Mouse (Mus musculus) small intestine, adult 2 months (tissue): Measurements from ENCODE around the gene Cd200r2. TPM values are rescaled to one million over a fixed set of nuclear protein-coding genes. Genes with fewer than 3 reads are reported as not detected.

Experiments used
- H3K27ac ChIP-seq: fragments of 200-500 bp; 2 replicates; pipeline ENCODE4 v1.5.1; 2012; ENCODE audit warnings: low read depth, low read length, control low read depth, inconsistent platforms; ENCODE audit not compliant: insufficient read depth
- H3K27me3 ChIP-seq: fragments of 200-500 bp; 2 replicates; pipeline ENCODE4 v1.6.1; 2012; ENCODE audit warnings: mild to moderate bottlenecking, moderate library complexity, low read length, inconsistent platforms; ENCODE audit not compliant: control insufficient read depth, insufficient read depth
- H3K36me3 ChIP-seq: fragments of 200-500 bp; 2 replicates; pipeline ENCODE4 v1.6.1; 2012; ENCODE audit warnings: mild to moderate bottlenecking, low read length, control low read depth, inconsistent platforms; ENCODE audit not compliant: control insufficient read depth, insufficient read depth
- H3K4me1 ChIP-seq: fragments of 200-500 bp; 2 replicates; pipeline ENCODE4 v1.6.1; 2012; ENCODE audit warnings: low read length, inconsistent platforms, mixed read lengths; ENCODE audit not compliant: control insufficient read depth, insufficient read depth, insufficient read length
- H3K4me3 ChIP-seq: fragments of 200-500 bp; 2 replicates; pipeline ENCODE4 v1.5.1; 2012; ENCODE audit warnings: low read depth, mild to moderate bottlenecking, control low read depth, inconsistent platforms, low read length, moderate library complexity
- CTCF ChIP-seq: fragments of 200-500 bp; IDR thresholded peaks from 2 replicates; pipeline ENCODE4 v1.5.1; 2012; ENCODE audit warnings: low read depth, mild to moderate bottlenecking, control low read depth, inconsistent platforms, low read length, moderate library complexity, mixed read lengths; ENCODE audit not compliant: insufficient replicate concordance, insufficient read length; ENCODE audit errors: extremely low read depth
- POLR2A ChIP-seq: fragments of 200-500 bp; IDR thresholded peaks from 2 replicates; pipeline ENCODE4 v1.6.1; 2012; ENCODE audit warnings: low read depth, mild to moderate bottlenecking, control low read depth, inconsistent platforms, low read length, moderate library complexity
- WGBS: fragments of 180-500 bp; shearing (Covaris S2); methylation state at CpG from one replicate; pipeline ENCODE4 v1.1.7; 2018; 5-methylcytosine and 5-hydroxymethylcytosine counted together
- polyA plus RNA-seq: library from polyadenylated mRNA; depleted of rRNA; stranded (reverse); fragments of >200 nt; gene quantifications from 2 replicates; pipeline ENCODE4 v1.2.3, GENCODE M21; 2012

Gene Cd200r2
- polyA plus RNA-seq, 1 experiment = 0.14 TPM

DNA sequence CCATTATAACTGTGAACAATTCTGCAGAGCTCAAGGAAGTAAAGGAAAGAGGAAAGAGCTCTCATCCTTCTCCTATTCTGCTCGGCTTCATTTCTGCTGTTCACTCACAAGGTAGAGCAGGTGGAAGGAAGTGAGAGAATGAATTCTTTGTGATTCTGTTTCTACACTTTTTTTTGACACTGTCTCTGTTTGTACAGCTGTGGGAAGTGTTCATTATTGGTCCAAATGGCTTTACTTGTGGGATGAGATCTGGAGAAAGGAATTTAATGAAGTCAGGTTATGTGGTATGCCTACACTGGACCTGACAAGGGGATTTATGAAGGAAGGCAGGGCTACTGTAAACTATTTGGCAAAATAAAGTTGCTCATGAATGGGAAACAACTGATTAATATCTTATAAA is 23.9 kb downstream of the Cd200r2 start:
- H3K27me3 ChIP-seq = no peaks in the 10 kb centered on the region
- no peaks in the 10 kb centered on the region for H3K4me1 ChIP-seq
- no peak overlapping the region for H3K27ac ChIP-seq
- no peak for TF ChIP-seq CTCF
- no peak for TF ChIP-seq POLR2A
- WGBS = 25% methylated on average over 1 of the region's 1 CpGs
- no peak overlapping the region for H3K4me3 ChIP-seq
- no peaks in the 10 kb centered on the region for H3K36me3 ChIP-seq

DNA sequence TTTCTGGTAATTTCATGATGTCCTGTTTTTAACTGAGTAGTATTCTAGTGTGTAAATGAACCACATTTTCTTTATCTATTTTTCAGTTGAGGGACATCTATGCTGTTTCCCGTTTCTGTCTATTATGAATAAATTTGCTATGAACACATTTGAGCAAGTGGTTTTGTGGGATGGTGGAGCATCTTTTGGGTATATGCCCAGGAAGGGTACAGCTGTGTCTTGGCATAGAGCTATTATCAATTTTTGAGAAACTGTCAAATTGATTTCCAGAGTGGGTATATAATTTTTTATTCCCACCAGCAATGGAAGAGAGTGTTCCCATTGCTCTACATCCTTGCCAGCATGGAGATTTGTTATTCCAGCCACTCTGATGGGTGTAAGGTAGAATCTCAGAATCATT is 65.1 kb downstream of the Cd200r2 start:
- Histone ChIP-seq H3K4me3 (no peak overlapping the region), H3K27ac (no peak overlapping the region), H3K4me1 (no peaks in the 10 kb centered on the region), H3K36me3 (no peaks in the 10 kb centered on the region), H3K27me3 (no peaks in the 10 kb centered on the region)
- WGBS = 84% methylated on average over 1 of the region's 1 CpGs
- TF ChIP-seq CTCF = no peak
- TF ChIP-seq POLR2A = no peak

DNA sequence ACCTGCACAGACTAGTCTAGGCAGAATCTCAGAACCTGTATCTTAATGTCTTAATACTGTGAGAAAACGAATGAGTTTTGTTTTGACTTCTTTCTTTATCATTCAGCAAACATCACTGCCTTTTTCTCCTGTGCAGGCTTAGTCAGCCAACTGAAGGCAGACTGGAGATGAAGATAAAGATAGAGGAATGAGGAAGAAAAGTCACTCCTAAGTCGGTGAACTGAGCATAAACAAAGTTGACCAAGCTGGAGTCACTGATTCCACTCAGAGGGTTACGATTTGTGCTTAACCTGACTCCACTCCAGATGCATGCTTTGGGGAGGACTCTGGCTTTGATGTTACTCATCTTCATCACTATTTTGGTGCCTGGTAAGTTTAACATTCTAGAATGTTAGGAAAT is 76.6 kb downstream of the Cd200r2 start, which contains the start of gene Cd200r3:
Gene Cd200r3 (plus strand): TSS at position 211 of the 400 bp plus-strand sequence.
- H3K4me1 ChIP-seq = no peaks in the 10 kb centered on the region
- no peak within 1 kb of the TSS for H3K27ac ChIP-seq
- TF ChIP-seq CTCF (no peak), POLR2A (no peak)
- 35% methylated on average over 3 of the region's 3 CpGs for WGBS
- H3K36me3 ChIP-seq = no peaks in the 10 kb centered on the region
- no peaks in the 10 kb centered on the region for H3K27me3 ChIP-seq
- no peak within 1 kb of the TSS for H3K4me3 ChIP-seq

- Histone ChIP-seq H3K4me3 (no peak overlapping the region), H3K27me3 (no peaks in the 10 kb centered on the region), H3K4me1 (no peaks in the 10 kb centered on the region), H3K36me3 (no peaks in the 10 kb centered on the region), H3K27ac (no peak overlapping the region)
- TF ChIP-seq CTCF (no peak), POLR2A (no peak)
- WGBS = 64% methylated on average over 4 of the region's 4 CpGs
These were observed 84.6 kb downstream of the Cd200r2 start for GRCm38 (mm10) chr16:44951360-44952114.

GRCm38 (mm10) chr16:44962296-44962695 is 95.4 kb downstream of the Cd200r2 start:
- H3K4me1 ChIP-seq = peaks cover 2% of the 10 kb centered on the region; the same call in 1 of the 2 replicates
- 80% methylated on average over 2 of the region's 2 CpGs for WGBS
- no peak for TF ChIP-seq CTCF
- no peak for TF ChIP-seq POLR2A
- H3K27me3 ChIP-seq = no peaks in the 10 kb centered on the region
- H3K4me3 ChIP-seq = no peak overlapping the region
- H3K36me3 ChIP-seq = no peaks in the 10 kb centered on the region
- H3K27ac ChIP-seq = no peak overlapping the region

DNA sequence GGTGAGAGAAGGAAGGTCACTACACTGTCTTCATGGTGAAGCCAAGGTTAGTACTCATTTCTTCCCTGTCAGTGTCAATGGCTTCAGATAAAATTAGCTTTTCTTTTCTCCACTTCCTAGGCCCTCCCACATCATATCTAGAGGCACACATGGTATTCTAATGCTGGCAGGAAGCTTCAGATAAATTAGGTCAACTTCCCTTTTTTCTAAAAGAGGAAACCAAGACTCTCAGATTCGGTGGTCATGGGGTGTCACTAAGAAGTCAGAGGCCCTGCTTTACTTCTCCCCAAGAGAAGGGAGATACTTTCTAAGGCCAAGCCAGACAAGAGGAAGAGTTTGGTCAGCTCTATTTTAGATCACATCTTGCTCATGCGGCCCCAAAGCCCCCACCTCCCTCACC is 95.9 kb downstream of the Cd200r2 start:
- H3K36me3 ChIP-seq = no peaks in the 10 kb centered on the region
- H3K27ac ChIP-seq = peak overlapping the region; percentile 56
- TF ChIP-seq POLR2A (no peak), CTCF (no peak)
- H3K4me1 ChIP-seq = peaks cover 2% of the 10 kb centered on the region; the same call in 1 of the 2 replicates
- WGBS = 52% methylated on average over 2 of the region's 2 CpGs
- H3K4me3 ChIP-seq = no peak overlapping the region
- H3K27me3 ChIP-seq = no peaks in the 10 kb centered on the region

DNA sequence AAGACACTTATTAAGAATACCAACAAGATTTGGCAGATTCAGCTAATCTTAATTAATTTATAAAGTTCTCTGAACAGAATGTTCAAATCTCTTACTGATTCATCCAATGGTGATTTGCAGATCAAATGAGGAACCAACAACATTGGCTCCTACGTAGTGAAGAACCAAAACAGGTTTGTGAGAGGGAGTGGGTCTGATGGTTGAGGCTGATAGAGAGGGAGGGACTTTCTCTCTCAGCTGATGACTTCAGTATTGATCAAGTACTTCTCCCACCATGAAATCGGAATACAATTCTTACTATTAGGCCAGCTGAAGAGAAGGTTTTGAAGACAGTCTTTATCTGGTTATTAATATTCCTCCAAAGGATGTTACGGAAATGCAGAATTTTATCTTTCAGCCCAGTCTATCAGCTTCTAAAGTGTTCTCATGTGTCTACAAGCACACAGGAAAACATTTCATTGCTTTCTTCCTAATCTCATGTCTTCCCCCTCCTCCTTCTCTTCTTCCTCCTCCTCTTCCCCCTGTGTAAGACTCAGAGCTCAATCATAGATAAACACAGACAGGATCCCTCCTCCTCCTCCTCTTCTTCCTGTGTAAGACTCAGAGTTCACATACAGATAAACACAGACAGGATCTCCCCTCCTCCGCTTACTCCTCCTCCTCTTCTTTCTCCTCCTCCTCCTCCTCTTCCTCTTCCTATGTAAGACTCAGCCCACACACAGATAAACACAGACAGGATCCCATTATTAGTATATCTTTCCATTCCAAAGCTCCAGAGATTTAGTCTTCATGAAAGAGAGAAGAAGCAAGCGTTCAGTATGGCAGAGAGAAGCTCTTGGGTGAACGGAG is 97.9 kb downstream of the Cd200r2 start:
- 83% methylated on average over 6 of the region's 6 CpGs for WGBS
- Histone ChIP-seq H3K27me3 (no peaks in the 10 kb centered on the region), H3K4me1 (peaks cover 2% of the 10 kb centered on the region; the same call in 1 of the 2 replicates), H3K36me3 (no peaks in the 10 kb centered on the region), H3K4me3 (no peak overlapping the region), H3K27ac (no peak overlapping the region)
- TF ChIP-seq POLR2A = no peak
- no peak for TF ChIP-seq CTCF
